Mouse (Mus musculus) hindbrain, postnatal 0 days (tissue): Measurements from ENCODE around the gene Pak6. TPM values are rescaled to one million over a fixed set of nuclear protein-coding genes. Genes with fewer than 3 reads are reported as not detected.

Experiments
- ATAC-seq: fragments of 200-750 bp; cut with Nextera tagmentation; 2 replicates; pipeline ENCODE4 v1.8.0; 2017; ENCODE audit warnings: mild to moderate bottlenecking, moderate TSS enrichment, moderate library complexity
- DNase-seq: peaks from one replicate; pipeline ENCODE4 v3.0.0-alpha.2; 2015; ENCODE audit warnings: low spot score
- H3K27ac ChIP-seq: fragments of 300-500 bp; sonication (generic); 2 replicates; pipeline ENCODE4 v1.5.1; 2014; ENCODE audit warnings: mild to moderate bottlenecking
- H3K27me3 ChIP-seq: fragments of 300-500 bp; sonication (generic); 2 replicates; pipeline ENCODE4 v1.6.1; 2014; ENCODE audit warnings: low read length, mixed read lengths; ENCODE audit not compliant: insufficient read depth
- H3K36me3 ChIP-seq: fragments of 300-500 bp; sonication (generic); 2 replicates; pipeline ENCODE4 v1.6.1; 2014; ENCODE audit warnings: low read length, mixed read lengths; ENCODE audit not compliant: insufficient read depth
- H3K4me1 ChIP-seq: fragments of 300-500 bp; sonication (generic); 2 replicates; pipeline ENCODE4 v1.6.1; 2014; ENCODE audit warnings: antibody characterized with exemption, low read length, mixed read lengths; ENCODE audit not compliant: insufficient read depth
- H3K4me2 ChIP-seq: fragments of 300-500 bp; sonication (generic); 2 replicates; pipeline ENCODE4 v1.6.1; 2014; ENCODE audit warnings: low read depth, mild to moderate bottlenecking, low read length, moderate library complexity, mixed read lengths
- H3K4me3 ChIP-seq: fragments of 300-500 bp; sonication (generic); 2 replicates; pipeline ENCODE4 v1.5.1; 2014; ENCODE audit warnings: low read length
- H3K9ac ChIP-seq: fragments of 300-500 bp; sonication (generic); replicated peaks from 2 replicates; pipeline ENCODE4 v1.6.1; 2014; ENCODE audit warnings: mild to moderate bottlenecking, low read length, moderate library complexity, mixed read lengths
- H3K9me3 ChIP-seq: fragments of 300-500 bp; sonication (generic); 2 replicates; pipeline ENCODE4 v1.6.1; 2016; ENCODE audit warnings: low read length, mixed read lengths
- CTCF ChIP-seq: IDR thresholded peaks from 2 replicates; pipeline ENCODE4 v1.5.1; 2016; ENCODE audit warnings: antibody characterized with exemption, control low read depth, low read depth
- WGBS: fragments of 180-500 bp; shearing (Covaris S2); extraction: QIAGEN DNeasy Blood & Tissue Kit; methylation state at CpG from one replicate; pipeline ENCODE4 v1.1.7; 2014; 5-methylcytosine and 5-hydroxymethylcytosine counted together
- polyA plus RNA-seq: library from polyadenylated mRNA; unstranded; fragments of >200 nt; fragmentation: Nextera tagmentation; extraction: Ambion mirVana; gene quantifications from 2 replicates; pipeline ENCODE4 v1.2.1, GENCODE M21; 2015
- total RNA-seq: library from RNA; depleted of rRNA; stranded (reverse); fragments of >200 nt; gene quantifications from 2 replicates; pipeline ENCODE4 v1.2.3, GENCODE M21; 2014

Gene Pak6
- total and polyA plus RNA-seq, 2 experiments from 2014 or later, result 40.8 to 74.6 TPM

DNA sequence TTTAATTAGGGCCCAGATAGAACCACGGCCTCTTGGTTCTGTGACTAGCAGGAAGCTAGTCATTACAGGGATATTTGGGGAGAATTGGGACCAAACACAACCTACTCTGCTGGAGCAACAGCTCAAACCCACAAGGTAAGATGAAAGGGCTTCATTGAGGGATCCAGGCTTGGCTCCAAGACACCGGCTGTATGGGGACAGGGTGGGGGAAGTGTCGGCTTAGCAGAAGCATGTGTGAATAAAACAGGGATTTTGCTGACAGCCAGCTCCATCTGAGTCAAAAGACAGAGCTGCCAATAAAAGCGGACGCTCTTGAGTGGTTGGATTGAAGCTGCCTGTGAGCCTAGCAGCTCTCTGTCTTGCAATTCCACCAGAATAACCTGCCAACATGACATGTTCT is 70.2 kb downstream of the Pak6 start:
- no peak overlapping the region for H3K27ac ChIP-seq
- WGBS, result 47% methylated on average over 5 of the region's 5 CpGs
- ATAC-seq (no peak; the same call in 1 of the 2 replicates), DNase-seq (peak; percentile 42)
- H3K4me1 ChIP-seq, result no peaks in the 10 kb centered on the region
- no peaks in the 10 kb centered on the region for H3K9me3 ChIP-seq
- no peak overlapping the region for H3K9ac ChIP-seq
- no peak overlapping the region for H3K4me3 ChIP-seq
- no peak for TF ChIP-seq CTCF
- no peaks in the 10 kb centered on the region for H3K36me3 ChIP-seq
- H3K4me2 ChIP-seq, result no peak overlapping the region
- no peaks in the 10 kb centered on the region for H3K27me3 ChIP-seq

DNA sequence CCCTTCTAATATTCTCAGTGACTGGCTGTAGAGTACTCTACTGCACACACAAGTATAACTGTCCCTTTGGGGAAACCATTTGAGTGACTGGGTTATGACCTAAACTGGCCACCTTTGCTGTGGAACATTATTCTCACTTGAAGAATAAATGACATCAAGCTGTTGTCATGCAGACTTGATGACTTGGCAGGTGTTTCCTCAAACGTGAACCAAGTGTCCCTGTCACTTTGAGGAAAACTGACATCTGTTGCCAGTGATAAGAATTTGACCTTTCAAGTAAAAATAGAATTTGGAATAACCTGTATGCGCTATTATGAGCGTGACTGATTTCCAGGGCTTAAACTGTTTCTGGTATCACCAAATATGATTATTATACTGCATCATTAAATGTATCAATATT is 77.2 kb downstream of the Pak6 start:
- Histone ChIP-seq H3K4me2 (no peak overlapping the region), H3K4me3 (no peak overlapping the region), H3K9me3 (no peaks in the 10 kb centered on the region), H3K4me1 (0 out of 2 replicates have a peak, but pooled peaks cover 3% of the 10 kb centered on the region), H3K36me3 (no peaks in the 10 kb centered on the region), H3K27me3 (no peaks in the 10 kb centered on the region), H3K9ac (no peak overlapping the region), H3K27ac (no peak overlapping the region)
- DNase-seq (no peak), ATAC-seq (no peak)
- TF ChIP-seq CTCF, result no peak
- WGBS, result 70% methylated on average over 3 of the region's 3 CpGs

DNA sequence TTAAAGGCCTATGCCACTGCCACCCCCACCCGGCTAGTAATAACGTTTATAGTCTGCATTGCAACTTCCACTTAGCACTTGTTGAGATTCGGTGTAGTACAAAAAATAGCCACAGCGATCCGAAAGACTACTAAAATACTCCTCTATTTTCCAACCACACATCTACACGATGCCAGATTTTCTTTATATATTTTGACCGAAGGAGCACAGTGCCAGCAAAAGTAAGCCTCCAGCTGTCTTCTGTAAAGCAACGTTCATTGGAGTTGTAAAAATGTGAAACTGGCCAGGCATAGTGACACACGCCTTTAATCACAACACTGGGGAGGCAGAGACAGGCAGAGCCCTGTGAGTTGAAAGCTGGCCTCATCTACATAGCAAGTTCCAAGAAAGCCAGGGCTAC is 78.1 kb downstream of the Pak6 start:
- 0 out of 2 replicates have a peak, but pooled peaks cover 3% of the 10 kb centered on the region for H3K4me1 ChIP-seq
- H3K9me3 ChIP-seq, result no peaks in the 10 kb centered on the region
- H3K4me3 ChIP-seq, result no peak overlapping the region
- no peak for TF ChIP-seq CTCF
- H3K27me3 ChIP-seq, result no peaks in the 10 kb centered on the region
- no peak for DNase-seq
- no peak for ATAC-seq
- no peak overlapping the region for H3K27ac ChIP-seq
- 75% methylated on average over 9 of the region's 9 CpGs for WGBS
- H3K9ac ChIP-seq, result no peak overlapping the region
- no peaks in the 10 kb centered on the region for H3K36me3 ChIP-seq
- H3K4me2 ChIP-seq, result no peak overlapping the region

GRCm38 (mm10) chr2:118743261-118743943 is 80.3 kb downstream of the Pak6 start:
- no peak overlapping the region for H3K4me3 ChIP-seq

GRCm38 (mm10) chr2:118744621-118745020 is 81.5 kb downstream of the Pak6 start:
- no peak for TF ChIP-seq CTCF
- H3K9ac ChIP-seq, result no peak overlapping the region
- 15% methylated on average over 7 of the region's 7 CpGs for WGBS
- no peak overlapping the region for H3K4me3 ChIP-seq
- no peak overlapping the region for H3K27ac ChIP-seq
- H3K4me2 ChIP-seq, result peak overlapping the region; percentile 91; the same call in 1 of the 2 replicates
- H3K27me3 ChIP-seq, result no peaks in the 10 kb centered on the region
- no peaks in the 10 kb centered on the region for H3K36me3 ChIP-seq
- H3K4me1 ChIP-seq, result peaks cover 16% of the 10 kb centered on the region
- no peak for DNase-seq
- ATAC-seq, result no peak
- no peaks in the 10 kb centered on the region for H3K9me3 ChIP-seq

More at GRCm38 (mm10) chr2:118743261-118743943, 80.3 kb downstream of the Pak6 start:
- H3K27ac ChIP-seq, result no peak overlapping the region
- H3K9ac ChIP-seq, result no peak overlapping the region
- H3K4me2 ChIP-seq, result no peak overlapping the region
- peak; percentile 90 for TF ChIP-seq CTCF
- no peak for ATAC-seq
- H3K36me3 ChIP-seq, result no peaks in the 10 kb centered on the region
- H3K9me3 ChIP-seq, result no peaks in the 10 kb centered on the region
- peaks cover 13% of the 10 kb centered on the region for H3K4me1 ChIP-seq
- no peaks in the 10 kb centered on the region for H3K27me3 ChIP-seq
- 19% methylated on average over 8 of the region's 8 CpGs for WGBS
- DNase-seq, result peak; percentile 84

DNA sequence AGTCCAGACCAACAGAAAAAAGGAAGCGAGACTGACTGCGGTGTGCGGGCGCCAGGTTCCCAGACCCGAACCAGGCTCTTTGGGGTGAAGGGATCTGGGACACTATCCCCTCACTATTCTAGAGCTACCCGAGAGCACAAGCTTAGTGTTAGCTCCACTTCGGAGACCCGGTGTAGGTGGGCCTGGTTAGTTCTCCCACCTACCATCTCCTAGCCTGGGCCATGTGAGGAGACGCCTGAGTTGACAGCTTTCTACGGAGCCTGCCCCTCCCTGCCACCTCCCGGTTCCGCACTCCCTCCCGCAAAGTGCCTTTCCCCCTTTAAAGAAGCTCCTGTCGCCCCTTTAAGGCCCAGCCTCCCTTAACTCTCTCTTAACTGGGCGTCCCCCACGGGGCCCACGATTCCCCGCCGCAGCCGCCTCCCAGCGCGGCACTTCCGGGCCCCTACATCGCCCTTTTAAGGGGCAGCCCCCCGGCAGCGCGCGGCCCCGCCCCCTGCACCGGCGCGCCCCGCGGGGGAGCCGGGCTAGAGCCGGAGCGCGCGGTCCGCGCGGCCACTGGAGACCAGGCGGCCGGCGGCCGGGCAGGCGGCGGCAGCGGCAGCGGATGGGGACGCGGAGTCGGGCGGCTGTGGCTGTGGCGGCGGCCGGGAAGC is 82.3 kb downstream of the Pak6 start, which contains the start of gene Inafm2:
TSS of gene Inafm2 (plus strand) at position 527 of the 653 bp plus-strand sequence.
- peak; percentile 93 for ATAC-seq
- no peaks in the 10 kb centered on the region for H3K27me3 ChIP-seq
- peak within 1 kb of the TSS; percentile 91 for H3K4me2 ChIP-seq
- peak within 1 kb of the TSS; percentile 77 for H3K4me3 ChIP-seq
- peak; percentile 96 for DNase-seq
- H3K4me1 ChIP-seq, result peaks cover 16% of the 10 kb centered on the region
- H3K36me3 ChIP-seq, result no peaks in the 10 kb centered on the region
- H3K27ac ChIP-seq, result peak within 1 kb of the TSS; percentile 76
- no peak for TF ChIP-seq CTCF
- no peaks in the 10 kb centered on the region for H3K9me3 ChIP-seq
- H3K9ac ChIP-seq, result peak within 1 kb of the TSS; percentile 73
- WGBS, result 3% methylated on average over 48 of the region's 57 CpGs
